Mouse (Mus musculus) thymus, adult 2 months (tissue): ENCODE data around the gene Lce3b.

Experiments used
- CTCF ChIP-seq: fragments of 200-500 bp; IDR thresholded peaks from 2 replicates; pipeline ENCODE4 v1.5.1; 2012; ENCODE audit warnings: mild to moderate bottlenecking, control low read depth, low read length, moderate library complexity, borderline replicate concordance; ENCODE audit not compliant: control insufficient read depth, poor library complexity, insufficient read depth; ENCODE audit errors: extremely low read depth
- POLR2A ChIP-seq: fragments of 200-500 bp; IDR thresholded peaks from 2 replicates; pipeline ENCODE4 v1.6.1; 2012; ENCODE audit warnings: mild to moderate bottlenecking, low read length, control low read depth, moderate library complexity; ENCODE audit not compliant: control insufficient read depth, poor library complexity, insufficient read depth; ENCODE audit errors: extremely low read depth

DNA sequence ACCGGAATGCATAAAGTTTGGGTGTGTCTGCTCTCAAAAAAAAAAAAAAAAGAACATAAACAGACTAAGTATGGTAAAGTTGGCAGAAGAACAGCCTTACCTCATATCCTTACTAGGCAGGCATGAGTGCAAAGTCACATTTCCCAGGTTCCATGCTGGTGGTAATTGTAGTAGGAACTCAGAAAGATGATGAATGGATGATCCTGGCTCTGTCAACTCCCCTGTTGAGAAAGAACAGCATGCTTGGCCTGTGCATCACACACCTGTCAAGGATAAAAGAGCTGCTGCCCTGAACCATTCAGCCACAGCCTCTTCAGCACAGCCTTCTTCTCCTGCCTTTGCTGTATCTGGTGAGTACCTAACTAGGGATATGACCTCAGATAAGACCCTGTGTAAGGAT, 11.4 kb downstream of the Lce3b start, which contains the start of gene Lce3c:
- no peak for TF ChIP-seq CTCF
- no peak for TF ChIP-seq POLR2A
